Mouse (Mus musculus) liver, embryonic 16.5 days (tissue): ENCODE data around the gene Nol9. TPM values are rescaled to one million over a fixed set of nuclear protein-coding genes. Genes with fewer than 3 reads are reported as not detected.

ENCODE experiments used
- polyA plus RNA-seq: library from polyadenylated mRNA; unstranded; fragments of >200 nt; fragmentation: Nextera tagmentation; extraction: Ambion mirVana; gene quantifications from 2 replicates; pipeline ENCODE4 v1.2.1, GENCODE M21; 2015

Nol9 gene
- polyA plus RNA-seq, 1 experiment from 2014 or later: 11.5 TPM

Other genes starting within 250 kb of the Nol9 start
- 25.3 and 26.8 TPM in 2 replicates for gene Camta1, start 177.4 kb upstream of the Nol9 start, polyA plus RNA-seq
- gene Dnajc11, start 105.6 kb upstream of the Nol9 start, polyA plus RNA-seq: 40.5 and 44.0 TPM in 2 replicates
- 5.9 and 7.1 TPM in 2 replicates for gene Thap3, start 50.3 kb upstream of the Nol9 start, polyA plus RNA-seq
- 4.1 and 4.5 TPM in 2 replicates for gene Phf13, start 43.1 kb upstream of the Nol9 start, polyA plus RNA-seq
- 3.8 and 4.6 TPM in 2 replicates for gene Klhl21, start 30.5 kb upstream of the Nol9 start, polyA plus RNA-seq
- 8.0 and 11.1 TPM in 2 replicates for gene Zbtb48, start 11.7 kb upstream of the Nol9 start, polyA plus RNA-seq
- gene Tas1r1, start 753 bp upstream of the Nol9 start, polyA plus RNA-seq: 0.11 and 0.12 TPM in 2 replicates
- gene Plekhg5, start 33.2 kb downstream of the Nol9 start, polyA plus RNA-seq: 4.8 and 5.1 TPM in 2 replicates
- 0.12 and 0.25 TPM in 2 replicates for gene Tnfrsf25, start 76.6 kb downstream of the Nol9 start, polyA plus RNA-seq
- 1.1 and 2.3 TPM in 2 replicates for gene Espn, start 113.0 kb downstream of the Nol9 start, polyA plus RNA-seq
- not detected in 2 replicates for gene Hes2, start 119.5 kb downstream of the Nol9 start, polyA plus RNA-seq
- 11.9 and 12.0 TPM in 2 replicates for gene Acot7, start 138.8 kb downstream of the Nol9 start, polyA plus RNA-seq
- gene Gpr153, start 234.9 kb downstream of the Nol9 start, polyA plus RNA-seq: 0.34 and 0.59 TPM in 2 replicates